Mouse (Mus musculus): Measurements from ENCODE around the gene Bcl9l. TPM values are rescaled to one million over a fixed set of nuclear protein-coding genes. Genes with fewer than 3 reads are reported as not detected.

Bcl9l gene
- polyA plus RNA-seq, 1 experiment from 2014 or later = 8.7 TPM

GRCm38 (mm10) chr9:44532991-44533580, 50.5 kb downstream of the Bcl9l start:
- H3K27ac ChIP-seq (ENCODE audit: low read depth, low read length) = no peak overlapping the region
- H3K4me2 ChIP-seq (ENCODE audit: low read depth, low read length, severe bottlenecking) = no peak overlapping the region
- H3K36me3 ChIP-seq (ENCODE audit: control insufficient read depth, insufficient read depth, low read length) = no peaks in the 10 kb centered on the region
- H3K4me3 ChIP-seq (ENCODE audit: low read depth, low read length) = no peak overlapping the region
- no peak overlapping the region for H3K9ac ChIP-seq (ENCODE audit: low read length)
- no peaks in the 10 kb centered on the region for H3K9me3 ChIP-seq (ENCODE audit: control insufficient read depth, low read length)
- WGBS = 87% methylated on average over 6 of the region's 6 CpGs
- H3K27me3 ChIP-seq (ENCODE audit: control insufficient read depth, insufficient read depth, low read length) = no peaks in the 10 kb centered on the region
- DNase-seq (ENCODE audit: low spot score) (no peak), ATAC-seq (replicated peaks; ENCODE audit: low FRiP score) (no peak)
- H3K4me1 ChIP-seq (replicated peaks; ENCODE audit: control insufficient read depth, insufficient read depth, low read length) = no peaks in the 10 kb centered on the region

GRCm38 (mm10) chr9:44537625-44538301, 55.1 kb downstream of the Bcl9l start:
- H3K27ac ChIP-seq (ENCODE audit: low read depth, low read length) = no peak overlapping the region
- no peak overlapping the region for H3K4me3 ChIP-seq (ENCODE audit: low read depth, low read length)
- no peak overlapping the region for H3K4me2 ChIP-seq (ENCODE audit: low read depth, low read length, severe bottlenecking)
- no peaks in the 10 kb centered on the region for H3K27me3 ChIP-seq (ENCODE audit: control insufficient read depth, insufficient read depth, low read length)
- ATAC-seq (replicated peaks; ENCODE audit: low FRiP score) (no peak), DNase-seq (ENCODE audit: low spot score) (no peak)
- 79% methylated on average over 19 of the region's 19 CpGs for WGBS
- no peaks in the 10 kb centered on the region for H3K4me1 ChIP-seq (replicated peaks; ENCODE audit: control insufficient read depth, insufficient read depth, low read length)
- H3K9ac ChIP-seq (ENCODE audit: low read length) = no peak overlapping the region
- no peaks in the 10 kb centered on the region for H3K36me3 ChIP-seq (ENCODE audit: control insufficient read depth, insufficient read depth, low read length)
- H3K9me3 ChIP-seq (ENCODE audit: control insufficient read depth, low read length) = no peaks in the 10 kb centered on the region

DNA sequence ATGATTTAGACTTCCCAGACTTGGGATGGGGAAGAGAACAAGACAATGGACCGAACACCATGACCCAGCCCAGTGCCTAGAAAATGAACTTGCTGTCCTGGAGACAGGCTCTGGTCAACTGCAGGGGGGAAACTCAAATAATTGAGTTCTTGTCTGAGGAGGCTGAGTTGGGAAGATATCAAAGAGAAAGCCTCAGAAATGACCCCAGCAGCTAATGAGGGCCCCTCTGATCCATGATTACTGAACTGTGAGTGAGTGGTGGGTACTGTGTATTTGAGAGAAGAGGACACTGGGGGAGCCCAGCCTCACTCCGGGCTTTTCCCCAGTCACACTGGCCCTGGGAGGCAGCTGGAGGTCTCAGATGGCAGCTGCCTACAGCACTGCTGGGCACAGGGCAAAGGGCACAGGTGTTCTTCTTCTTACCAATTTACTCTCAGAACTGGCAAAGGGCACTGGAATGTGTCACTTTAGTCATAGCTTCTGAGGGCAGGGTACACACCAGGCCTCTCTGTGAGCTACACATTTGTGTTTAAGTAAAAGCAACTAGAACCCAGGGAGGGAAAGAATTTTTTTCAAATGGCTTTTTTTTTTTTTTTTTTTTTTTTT, 57.3 kb downstream of the Bcl9l start:
- 38% methylated on average over 2 of the region's 2 CpGs for WGBS
- ATAC-seq (replicated peaks; ENCODE audit: low FRiP score) = no peak
- H3K4me3 ChIP-seq (ENCODE audit: low read depth, low read length) = no peak overlapping the region
- no peak for DNase-seq (ENCODE audit: low spot score)
- H3K4me2 ChIP-seq (ENCODE audit: low read depth, low read length, severe bottlenecking) = no peak overlapping the region
- no peak overlapping the region for H3K9ac ChIP-seq (ENCODE audit: low read length)
- H3K4me1 ChIP-seq (replicated peaks; ENCODE audit: control insufficient read depth, insufficient read depth, low read length) = no peaks in the 10 kb centered on the region
- H3K36me3 ChIP-seq (ENCODE audit: control insufficient read depth, insufficient read depth, low read length) = no peaks in the 10 kb centered on the region
- no peaks in the 10 kb centered on the region for H3K27me3 ChIP-seq (ENCODE audit: control insufficient read depth, insufficient read depth, low read length)
- no peak overlapping the region for H3K27ac ChIP-seq (ENCODE audit: low read depth, low read length)
- no peaks in the 10 kb centered on the region for H3K9me3 ChIP-seq (ENCODE audit: control insufficient read depth, low read length)

GRCm38 (mm10) chr9:44540676-44541075, 58.1 kb downstream of the Bcl9l start:
- no peak overlapping the region for H3K4me3 ChIP-seq (ENCODE audit: low read depth, low read length)
- H3K9me3 ChIP-seq (ENCODE audit: control insufficient read depth, low read length) = no peaks in the 10 kb centered on the region
- H3K27ac ChIP-seq (ENCODE audit: low read depth, low read length) = no peak overlapping the region
- WGBS = 86% methylated on average over 3 of the region's 3 CpGs
- H3K36me3 ChIP-seq (ENCODE audit: control insufficient read depth, insufficient read depth, low read length) = no peaks in the 10 kb centered on the region
- H3K4me2 ChIP-seq (ENCODE audit: low read depth, low read length, severe bottlenecking) = no peak overlapping the region
- no peak overlapping the region for H3K9ac ChIP-seq (ENCODE audit: low read length)
- H3K4me1 ChIP-seq (replicated peaks; ENCODE audit: control insufficient read depth, insufficient read depth, low read length) = no peaks in the 10 kb centered on the region
- no peaks in the 10 kb centered on the region for H3K27me3 ChIP-seq (ENCODE audit: control insufficient read depth, insufficient read depth, low read length)
- ATAC-seq (replicated peaks; ENCODE audit: low FRiP score) (no peak), DNase-seq (ENCODE audit: low spot score) (no peak)

DNA sequence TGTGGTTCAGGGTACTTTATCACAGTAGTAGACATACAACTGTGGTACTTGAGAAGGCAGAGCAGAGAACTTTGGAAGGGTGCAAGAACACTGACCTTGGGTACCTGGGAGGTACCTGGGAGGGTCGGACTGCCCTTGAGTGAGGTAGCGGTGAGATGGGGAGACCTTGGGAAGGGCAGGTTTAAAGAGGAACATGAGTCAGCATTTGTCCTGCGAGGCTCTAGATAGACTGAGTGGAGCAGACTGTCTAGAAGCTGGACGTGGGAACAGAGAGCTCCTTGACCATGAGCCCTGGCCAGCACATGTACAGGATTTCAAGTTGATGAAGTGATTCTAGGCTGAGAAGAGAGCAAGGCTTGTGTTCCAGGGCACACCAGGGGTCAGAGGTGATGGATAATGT, 59.7 kb downstream of the Bcl9l start:
- 89% methylated on average over 4 of the region's 4 CpGs for WGBS
- no peak for ATAC-seq (replicated peaks; ENCODE audit: low FRiP score)
- Histone ChIP-seq H3K9ac (ENCODE audit: low read length) (no peak overlapping the region), H3K36me3 (ENCODE audit: control insufficient read depth, insufficient read depth, low read length) (no peaks in the 10 kb centered on the region), H3K4me3 (ENCODE audit: low read depth, low read length) (no peak overlapping the region), H3K4me2 (ENCODE audit: low read depth, low read length, severe bottlenecking) (no peak overlapping the region), H3K27me3 (ENCODE audit: control insufficient read depth, insufficient read depth, low read length) (no peaks in the 10 kb centered on the region), H3K9me3 (ENCODE audit: control insufficient read depth, low read length) (no peaks in the 10 kb centered on the region), H3K27ac (ENCODE audit: low read depth, low read length) (no peak overlapping the region), H3K4me1 (replicated peaks; ENCODE audit: control insufficient read depth, insufficient read depth, low read length) (no peaks in the 10 kb centered on the region)
- no peak for DNase-seq (ENCODE audit: low spot score)

DNA sequence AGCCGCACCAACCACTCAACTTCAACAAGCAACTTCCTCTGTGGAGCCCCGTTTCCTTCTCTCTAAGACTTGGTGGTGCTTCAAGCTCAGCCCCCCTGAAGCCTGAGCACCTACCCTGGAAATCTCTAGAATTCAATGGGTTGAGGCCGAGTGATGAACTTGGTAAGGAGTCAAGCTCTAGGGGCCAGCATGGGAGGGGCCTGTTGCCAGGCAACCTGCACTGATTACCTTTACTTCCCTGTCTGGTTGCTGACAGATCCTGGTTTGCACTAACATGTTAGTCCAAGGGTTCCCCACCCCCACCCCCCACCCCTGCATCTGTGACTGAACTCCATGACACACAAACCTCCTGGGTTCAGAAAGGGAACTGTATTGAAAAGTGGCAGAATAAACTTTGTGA, 62.4 kb downstream of the Bcl9l start:
- Histone ChIP-seq H3K4me3 (ENCODE audit: low read depth, low read length) (no peak overlapping the region), H3K4me1 (replicated peaks; ENCODE audit: control insufficient read depth, insufficient read depth, low read length) (no peaks in the 10 kb centered on the region), H3K36me3 (ENCODE audit: control insufficient read depth, insufficient read depth, low read length) (no peaks in the 10 kb centered on the region), H3K27me3 (ENCODE audit: control insufficient read depth, insufficient read depth, low read length) (no peaks in the 10 kb centered on the region), H3K27ac (ENCODE audit: low read depth, low read length) (no peak overlapping the region), H3K9me3 (ENCODE audit: control insufficient read depth, low read length) (no peaks in the 10 kb centered on the region), H3K9ac (ENCODE audit: low read length) (no peak overlapping the region), H3K4me2 (ENCODE audit: low read depth, low read length, severe bottlenecking) (no peak overlapping the region)
- ATAC-seq (replicated peaks; ENCODE audit: low FRiP score) = no peak
- 87% methylated on average over 3 of the region's 3 CpGs for WGBS
- DNase-seq (ENCODE audit: low spot score) = no peak

DNA sequence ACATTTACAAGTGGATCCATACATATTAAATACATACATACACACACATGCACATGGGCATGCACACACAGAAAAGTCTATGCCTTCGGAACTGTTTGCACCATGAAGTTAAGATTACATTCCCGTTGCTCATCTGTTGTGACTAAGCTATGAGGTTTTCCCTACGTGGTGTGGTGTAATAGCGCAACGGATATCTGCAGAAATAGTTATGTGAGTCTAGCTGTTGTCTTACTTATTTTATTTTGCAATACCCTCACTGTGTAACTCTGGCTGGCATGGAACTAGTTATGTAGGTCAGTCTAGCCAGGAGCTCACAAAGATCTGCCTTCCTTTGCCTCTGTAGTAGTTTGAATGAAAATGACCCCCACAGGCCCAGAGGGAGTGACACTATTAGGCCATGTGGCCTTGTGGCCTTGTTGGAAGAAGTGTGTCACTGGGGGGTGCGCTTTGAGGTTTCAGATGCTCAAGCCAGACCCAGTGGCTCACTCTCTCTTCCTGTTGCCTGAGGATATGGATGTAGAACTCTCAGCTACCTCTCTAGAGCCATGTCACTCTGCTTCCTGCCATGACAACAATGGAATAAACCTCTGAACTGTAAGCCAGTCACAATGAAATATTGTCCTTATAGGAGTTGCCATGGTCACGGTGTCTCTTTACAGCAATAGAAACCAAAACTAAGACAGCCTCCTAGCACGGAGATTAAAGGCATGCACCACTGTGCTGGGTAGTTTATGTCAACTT, 66.0 kb downstream of the Bcl9l start:
- no peak for DNase-seq (ENCODE audit: low spot score)
- Histone ChIP-seq H3K9me3 (ENCODE audit: control insufficient read depth, low read length) (no peaks in the 10 kb centered on the region), H3K27ac (ENCODE audit: low read depth, low read length) (no peak overlapping the region), H3K4me1 (replicated peaks; ENCODE audit: control insufficient read depth, insufficient read depth, low read length) (no peaks in the 10 kb centered on the region), H3K36me3 (ENCODE audit: control insufficient read depth, insufficient read depth, low read length) (no peaks in the 10 kb centered on the region), H3K4me3 (ENCODE audit: low read depth, low read length) (no peak overlapping the region), H3K9ac (ENCODE audit: low read length) (no peak overlapping the region), H3K4me2 (ENCODE audit: low read depth, low read length, severe bottlenecking) (no peak overlapping the region), H3K27me3 (ENCODE audit: control insufficient read depth, insufficient read depth, low read length) (no peaks in the 10 kb centered on the region)
- no peak for ATAC-seq (replicated peaks; ENCODE audit: low FRiP score)
- WGBS = 91% methylated on average over 8 of the region's 8 CpGs

DNA sequence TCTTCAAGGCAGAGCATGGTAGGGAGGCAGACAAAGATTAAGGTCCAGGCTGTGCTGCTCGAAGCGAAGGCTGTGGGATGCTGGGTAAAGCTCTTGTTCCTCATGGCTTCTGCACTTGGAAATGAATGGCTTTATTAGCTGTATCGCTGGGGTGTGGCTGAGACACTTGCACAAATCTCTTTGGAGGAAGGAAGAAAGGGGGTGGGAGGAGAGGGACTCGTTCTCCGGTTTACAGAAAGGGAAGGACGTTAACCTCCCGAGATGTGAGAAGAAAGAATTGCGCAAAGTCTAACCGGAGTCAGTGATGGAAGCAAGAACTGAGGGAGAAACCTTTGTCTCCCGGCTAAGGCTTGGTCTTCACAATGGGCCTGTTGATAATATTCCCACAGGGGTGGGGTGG, 68.5 kb downstream of the Bcl9l start:
- Histone ChIP-seq H3K36me3 (ENCODE audit: control insufficient read depth, insufficient read depth, low read length) (no peaks in the 10 kb centered on the region), H3K4me3 (ENCODE audit: low read depth, low read length) (no peak overlapping the region), H3K27ac (ENCODE audit: low read depth, low read length) (no peak overlapping the region), H3K4me2 (ENCODE audit: low read depth, low read length, severe bottlenecking) (no peak overlapping the region), H3K9ac (ENCODE audit: low read length) (no peak overlapping the region), H3K9me3 (ENCODE audit: control insufficient read depth, low read length) (no peaks in the 10 kb centered on the region), H3K4me1 (replicated peaks; ENCODE audit: control insufficient read depth, insufficient read depth, low read length) (no peaks in the 10 kb centered on the region), H3K27me3 (ENCODE audit: control insufficient read depth, insufficient read depth, low read length) (no peaks in the 10 kb centered on the region)
- ATAC-seq (replicated peaks; ENCODE audit: low FRiP score) = no peak
- 92% methylated on average over 10 of the region's 10 CpGs for WGBS
- DNase-seq (ENCODE audit: low spot score) = no peak

Measured in forebrain, embryonic 11.5 days (tissue).